In genomic region chr5:17321501-17321900, GRCm38 (mm10) we compare ENCODE assay signal across 28 mouse cellular contexts. TPM values are rescaled to one million over a fixed set of nuclear protein-coding genes. Genes with fewer than 3 reads are reported as not detected.
DNase-seq lines count a peak whose midpoint lies in the region; ATAC-seq and TF ChIP-seq lines count a peak whose summit lies in the region.
"Had no signal": no experiment of that assay in that cellular context is flagged by ENCODE, and none has a peak within 500 bp of the region (broad histone marks: within the 10 kb centered on the region; RNA-seq: fewer than 3 reads in every experiment).

No protein-coding gene starts in this region.

- DNase-seq in liver, adult 2 months (ENCODE audit: extremely low read depth, low read depth, low spot score), result peak; percentile 27
- no peak for DNase-seq in liver, embryonic 11.5 days (ENCODE audit: low spot score)
- DNase-seq in lung, postnatal 25 days (ENCODE audit: low spot score), result peak; percentile 10
- no peak for DNase-seq in lung, postnatal 10 days
- DNase-seq: adrenal gland, adult 8-10 months; adrenal gland, postnatal 14 days; adrenal gland, postnatal 36 days; B cell, adult 2 months; cerebellum, adult 11-12 months; cerebellum, adult 2 months; cerebellum, adult 9-10 months; cerebellum, postnatal 10 days; cerebellum, postnatal 25 days had no signal

- no peak overlapping the region for H3K9ac ChIP-seq in liver, adult 2 months (ENCODE audit: low read depth, low read length)
- no peak overlapping the region for H3K9ac ChIP-seq in liver, embryonic 11.5 days (ENCODE audit: low read depth, low read length)
- H3K9ac ChIP-seq in neural tube, embryonic 15.5 days (replicated peaks), result no peak overlapping the region
- H3K9ac ChIP-seq: embryonic facial prominence, embryonic 12.5 days; forebrain, embryonic 12.5 days had no signal

- H3K79me2 ChIP-seq in liver, adult 2 months (ENCODE audit: control insufficient read depth, insufficient read depth, low read length), result no peaks in the 10 kb centered on the region

- 0 out of 2 replicates have a peak, but pooled peaks cover 2% of the 10 kb centered on the region for H3K4me1 ChIP-seq in liver, adult 2 months (ENCODE audit: control insufficient read depth, insufficient read depth, low read length)
- no peaks in the 10 kb centered on the region for H3K4me1 ChIP-seq in liver, embryonic 11.5 days (replicated peaks; ENCODE audit: control insufficient read depth, insufficient read depth, low read length)
- H3K4me1 ChIP-seq in neural tube, embryonic 15.5 days, result no peaks in the 10 kb centered on the region
- H3K4me1 ChIP-seq: embryonic facial prominence, embryonic 10.5 days; embryonic facial prominence, embryonic 12.5 days; forebrain, embryonic 10.5 days; forebrain, embryonic 12.5 days had no signal

- TF ChIP-seq POLR2A in liver, adult 2 months (IDR thresholded peaks at IDR 0.05; ENCODE audit: extremely low read depth, insufficient read depth, low read length), result no peak

- no peaks in the 10 kb centered on the region for H3K36me3 ChIP-seq in liver, adult 2 months (ENCODE audit: control insufficient read depth, insufficient read depth, low read length)
- H3K36me3 ChIP-seq in liver, embryonic 11.5 days (ENCODE audit: control insufficient read depth, insufficient read depth, low read length), result no peaks in the 10 kb centered on the region
- H3K36me3 ChIP-seq in neural tube, embryonic 15.5 days, result no peaks in the 10 kb centered on the region
- H3K36me3 ChIP-seq: embryonic facial prominence, embryonic 10.5 days; embryonic facial prominence, embryonic 12.5 days; forebrain, embryonic 10.5 days; forebrain, embryonic 12.5 days; G1E had no signal

- ATAC-seq in liver, embryonic 11.5 days (replicated peaks; ENCODE audit: low FRiP score), result no peak
- ATAC-seq in neural tube, embryonic 15.5 days (ENCODE audit: low FRiP score), result no peak
- ATAC-seq: activated CD4-positive, CD25-positive, alpha-beta regulatory T cell, adult 4 months; CD4-positive, CD25-positive, alpha-beta regulatory T cell, adult 4 months; forebrain, embryonic 14.5 days; forebrain, embryonic 16.5 days; Patski had no signal

- H3K4me3 ChIP-seq in liver, adult 2 months (ENCODE audit: insufficient read depth, low read depth, low read length), result no peak overlapping the region
- no peak overlapping the region for H3K4me3 ChIP-seq in liver, embryonic 11.5 days (ENCODE audit: low read depth, low read length)
- no peak overlapping the region for H3K4me3 ChIP-seq in neural tube, embryonic 15.5 days (replicated peaks)
- H3K4me3 ChIP-seq: embryonic facial prominence, embryonic 10.5 days; embryonic facial prominence, embryonic 12.5 days; forebrain, embryonic 10.5 days; forebrain, embryonic 12.5 days had no signal

- no peak for TF ChIP-seq CTCF in liver, adult 2 months (IDR thresholded peaks at IDR 0.05; ENCODE audit: low read depth, low read length)

- no peaks in the 10 kb centered on the region for H3K9me3 ChIP-seq in liver, embryonic 11.5 days (ENCODE audit: control insufficient read depth, low read length)
- no peaks in the 10 kb centered on the region for H3K9me3 ChIP-seq in neural tube, embryonic 15.5 days (replicated peaks)
- H3K9me3 ChIP-seq: embryonic facial prominence, embryonic 10.5 days; embryonic facial prominence, embryonic 12.5 days; forebrain, embryonic 10.5 days; forebrain, embryonic 12.5 days; G1E had no signal

- H3K27ac ChIP-seq in liver, adult 2 months (replicated peaks; ENCODE audit: insufficient read depth, low read depth, low read length), result no peak overlapping the region
- H3K27ac ChIP-seq in liver, embryonic 11.5 days (ENCODE audit: low read depth, low read length), result no peak overlapping the region
- H3K27ac ChIP-seq in neural tube, embryonic 15.5 days (replicated peaks), result no peak overlapping the region
- H3K27ac ChIP-seq: embryonic facial prominence, embryonic 10.5 days; embryonic facial prominence, embryonic 12.5 days; forebrain, embryonic 10.5 days; forebrain, embryonic 12.5 days had no signal

- no peak overlapping the region for H3K4me2 ChIP-seq in liver, embryonic 11.5 days
- H3K4me2 ChIP-seq in neural tube, embryonic 15.5 days, result no peak overlapping the region
- H3K4me2 ChIP-seq: embryonic facial prominence, embryonic 12.5 days; forebrain, embryonic 12.5 days had no signal

- H3K27me3 ChIP-seq in liver, adult 2 months (ENCODE audit: control insufficient read depth, insufficient read depth, low read length), result no peaks in the 10 kb centered on the region
- no peaks in the 10 kb centered on the region for H3K27me3 ChIP-seq in liver, embryonic 11.5 days (replicated peaks; ENCODE audit: control insufficient read depth, insufficient read depth, low read length)
- no peaks in the 10 kb centered on the region for H3K27me3 ChIP-seq in neural tube, embryonic 15.5 days (replicated peaks)
- H3K27me3 ChIP-seq: CH12.LX; embryonic facial prominence, embryonic 12.5 days; forebrain, embryonic 12.5 days; Patski had no signal

RNA-seq across cellular contexts. Expression of gene Speer4f2, which starts 51.5 kb away (rescaled TPM):
- total RNA-seq in liver, adult 2 months (2014; rRNA removed), result not detected in 2 replicates
- polyA plus RNA-seq in liver, adult 2 months (2012; rRNA removed), result not detected in 2 replicates
- polyA plus RNA-seq in liver, embryonic 11.5 days (2014; fragmentation: Nextera tagmentation; extraction: Ambion mirVana), result not detected in 2 replicates
- not detected in 2 replicates for polyA plus RNA-seq in neural tube, embryonic 15.5 days (2015; fragmentation: Nextera tagmentation; extraction: Ambion mirVana)
- total RNA-seq: adrenal gland, adult 18-20 months; adrenal gland, adult 8-10 months; adrenal gland, postnatal 14 days; adrenal gland, postnatal 36 days; CH12.LX; G1E had no signal
- polyA plus RNA-seq: activated CD4-positive, CD25-positive, alpha-beta regulatory T cell, adult 4 months; CD4-positive, CD25-positive, alpha-beta regulatory T cell, adult 4 months; cerebellum, adult 2 months; cortical plate, adult 2 months; embryonic facial prominence, embryonic 10.5 days; embryonic facial prominence, embryonic 12.5 days; embryonic facial prominence, embryonic 14.5 days; forebrain, embryonic 10.5 days; forebrain, embryonic 12.5 days; forebrain, embryonic 14.5 days; forebrain, embryonic 16.5 days; G1E; Patski had no signal

Comparison
In these comparisons a context has a peak if more than half of its experiments do, and no peak if none do; other contexts are left out.
1. DNase-seq: peak in liver, adult 2 months (single experiment) and lung, postnatal 25 days (single experiment); none in liver, embryonic 11.5 days (single experiment) and lung, postnatal 10 days (single experiment).